Mouse (Mus musculus): ENCODE data around the gene Zfp131. TPM values are rescaled to one million over a fixed set of nuclear protein-coding genes. Genes with fewer than 3 reads are reported as not detected.
"Not testable (repeated sequence)": the region's sequence is repeated elsewhere in the genome, so short reads cannot be mapped to it uniquely, and the experiment has no call there.

The Zfp131 gene
- total RNA-seq (2014; fragmentation: Nextera tagmentation) (56.9 and 62.1 TPM in 2 replicates), total RNA-seq (2017) (60.7 and 71.0 TPM in 2 replicates)

DNA sequence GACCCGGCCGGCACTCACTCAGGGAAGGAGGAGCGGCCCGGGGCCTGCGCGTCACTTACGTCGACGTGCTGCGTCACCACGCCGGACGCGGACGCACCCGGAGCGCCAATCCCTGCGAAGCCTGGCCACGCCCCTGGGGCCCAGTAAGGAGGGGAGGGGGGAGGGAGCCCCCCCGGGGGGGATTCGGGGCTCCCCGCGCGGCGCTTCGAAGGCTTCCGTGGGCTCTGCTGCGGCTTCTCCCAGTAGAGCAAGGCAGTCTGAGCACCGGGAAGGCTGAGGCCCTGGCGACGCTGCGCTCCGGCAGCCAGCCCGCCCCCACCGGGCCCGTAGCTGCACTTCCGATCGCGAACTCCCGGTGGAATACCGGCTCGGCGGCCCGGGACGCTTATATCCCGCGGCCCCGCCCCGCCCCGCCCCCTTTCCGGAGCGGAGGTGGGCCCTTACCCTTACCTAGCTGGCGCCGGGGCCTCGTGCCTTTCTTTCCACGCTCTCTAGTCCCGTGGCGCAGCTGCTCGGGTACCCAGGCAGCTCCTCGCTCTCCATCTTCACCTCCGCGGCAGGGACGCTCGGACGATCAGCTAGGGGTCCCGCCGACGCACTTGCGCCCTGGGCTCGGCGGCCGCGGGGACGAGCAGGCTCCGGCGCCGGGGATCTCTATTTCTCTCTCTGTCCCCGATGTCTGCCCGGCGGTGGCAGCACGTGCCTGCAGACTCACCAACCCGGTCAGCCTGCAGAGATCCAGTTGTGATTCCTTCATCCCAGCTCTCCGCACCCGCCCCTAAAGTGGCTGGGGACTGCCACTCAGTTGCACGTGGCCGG is at the start of gene Zfp131:
Gene Zfp131, minus strand, starts transcription at position 129 of the 819 bp plus-strand sequence.
- peak; percentile 89 for ATAC-seq (replicated peaks; ENCODE audit: low FRiP score, low TSS enrichment, poor library complexity, severe bottlenecking)

- ATAC-seq (replicated peaks; ENCODE audit: low FRiP score, low TSS enrichment, poor library complexity, severe bottlenecking), result not testable (repeated sequence)
Observed at GRCm38 (mm10) chr13:119839982-119840381, 49.3 kb upstream of the Zfp131 start.

DNA sequence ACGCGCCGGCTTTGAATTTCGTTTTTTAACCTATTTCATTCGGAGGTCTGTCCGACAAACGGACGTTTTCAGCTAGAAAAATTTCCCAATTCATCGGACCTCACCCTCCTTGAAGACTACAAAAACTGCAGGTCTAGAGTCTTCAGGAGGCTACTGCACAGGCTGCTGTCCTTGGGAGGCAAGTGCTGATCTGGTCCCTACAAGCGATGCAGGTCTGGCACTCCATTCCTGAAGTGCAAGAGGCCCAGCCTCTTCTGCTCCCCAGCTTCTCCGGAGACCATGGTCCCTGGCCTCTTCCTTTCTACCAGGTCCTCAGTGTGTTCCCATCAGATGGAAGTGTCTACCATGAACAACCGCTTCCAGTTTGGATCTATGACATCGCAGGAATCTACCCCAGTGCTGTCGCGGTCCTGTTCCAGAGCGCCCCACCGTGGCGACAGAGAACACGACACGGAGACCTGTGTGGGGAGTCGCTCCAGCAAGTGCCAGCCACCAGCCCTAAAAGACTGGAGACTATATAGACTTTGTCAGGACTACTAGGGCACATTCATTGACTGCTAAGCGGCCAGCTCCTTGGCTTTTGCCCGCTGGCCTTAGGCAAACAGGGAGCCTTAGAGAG is 47.1 kb upstream of the Zfp131 start:
- ATAC-seq (replicated peaks; ENCODE audit: low FRiP score, low TSS enrichment, poor library complexity, severe bottlenecking), result peak; percentile 80

- peak; percentile 66 for ATAC-seq (replicated peaks; ENCODE audit: low FRiP score, low TSS enrichment, poor library complexity, severe bottlenecking)
Observed at GRCm38 (mm10) chr13:119836324-119836811, 45.7 kb upstream of the Zfp131 start.

- ATAC-seq (replicated peaks; ENCODE audit: low FRiP score, low TSS enrichment, poor library complexity, severe bottlenecking), result peak; percentile 75
Observed at GRCm38 (mm10) chr13:119835320-119836056, 44.8 kb upstream of the Zfp131 start, which contains the start of gene D13Ertd608e. D13Ertd608e (plus strand) TSS chr13:119836006.

DNA sequence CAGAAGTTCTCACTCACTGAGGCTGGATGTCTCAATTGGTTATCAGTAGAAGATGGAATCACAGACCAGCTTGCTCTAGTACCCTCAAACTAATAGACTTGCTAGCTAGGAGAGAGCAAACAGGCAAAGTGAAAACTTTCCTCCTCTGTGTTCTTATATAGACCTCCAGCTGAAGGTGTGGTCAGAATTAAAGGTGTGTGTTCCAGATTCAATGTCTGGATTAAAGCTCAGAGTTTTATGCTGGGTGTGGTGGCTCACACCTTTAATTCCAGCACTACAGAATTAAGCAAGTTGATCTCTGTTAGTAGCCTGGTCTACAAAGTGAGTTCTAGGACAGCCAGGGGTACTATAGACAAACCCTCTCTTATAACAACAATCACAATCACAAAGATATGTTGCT is 39.4 kb upstream of the Zfp131 start, which contains the start of gene AF067063:
Gene AF067063, minus strand, starts transcription at position 101 of the 400 bp plus-strand sequence.
- not testable (repeated sequence) for ATAC-seq (replicated peaks; ENCODE audit: low FRiP score, low TSS enrichment, poor library complexity, severe bottlenecking)

DNA sequence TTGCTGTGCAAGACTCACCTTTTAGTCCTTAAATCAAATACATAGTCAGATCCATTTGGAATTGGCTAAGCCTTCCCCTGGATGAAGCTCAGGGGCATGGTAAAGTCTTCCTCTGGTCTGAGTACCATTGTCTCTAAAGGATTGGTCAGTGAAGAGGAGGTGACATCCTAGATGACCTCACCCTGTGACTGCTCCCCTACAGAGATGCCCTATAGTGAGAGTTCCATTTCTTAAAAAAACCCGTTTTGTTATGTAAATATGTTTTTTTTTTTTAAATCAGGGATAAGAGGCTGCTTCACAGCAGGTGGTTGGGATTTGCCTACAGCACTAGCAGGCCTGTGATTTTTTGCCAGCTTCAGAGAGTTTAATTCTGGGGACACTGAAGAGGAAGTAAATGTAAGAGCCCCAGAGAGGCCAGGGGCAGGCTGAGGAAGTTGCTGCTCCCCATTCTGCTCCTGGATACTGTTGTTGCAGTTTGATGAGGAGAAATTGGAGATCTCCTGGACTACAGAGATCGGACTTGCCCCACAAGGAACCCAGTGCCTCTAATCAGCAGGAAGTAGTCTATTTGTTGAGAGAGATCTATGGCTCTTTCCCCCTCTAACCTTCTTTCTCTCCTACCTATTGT is 27.0 kb upstream of the Zfp131 start:
- no peak for ATAC-seq (replicated peaks; ENCODE audit: low FRiP score, low TSS enrichment, poor library complexity, severe bottlenecking)

- no peak for ATAC-seq (replicated peaks; ENCODE audit: low FRiP score, low TSS enrichment, poor library complexity, severe bottlenecking)
Observed at GRCm38 (mm10) chr13:119816798-119817197, 26.1 kb upstream of the Zfp131 start.

GRCm38 (mm10) chr13:119810031-119810430 is 19.3 kb upstream of the Zfp131 start:
- ATAC-seq (replicated peaks; ENCODE audit: low FRiP score, low TSS enrichment, poor library complexity, severe bottlenecking), result no peak

DNA sequence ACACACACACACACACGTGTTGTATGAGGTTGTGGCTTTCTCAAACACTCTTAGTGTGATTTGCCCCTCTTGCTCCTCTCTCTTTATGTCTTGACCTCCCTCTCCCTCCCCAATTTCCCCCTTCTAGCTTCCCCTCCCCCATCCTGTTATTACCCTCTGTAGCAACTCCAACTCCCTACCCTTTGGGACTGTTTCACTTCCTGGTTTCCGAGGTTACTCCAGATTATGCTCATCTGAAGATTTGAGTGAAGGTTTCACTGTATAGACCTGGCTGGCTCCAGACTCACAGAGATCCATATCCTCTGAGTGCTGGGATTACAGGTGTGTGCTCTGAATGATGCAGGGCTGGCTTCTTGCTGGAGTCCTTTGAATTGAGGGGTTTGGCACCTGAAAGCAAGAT is 18.2 kb upstream of the Zfp131 start:
- no peak for ATAC-seq (replicated peaks; ENCODE audit: low FRiP score, low TSS enrichment, poor library complexity, severe bottlenecking)

GRCm38 (mm10) chr13:119797656-119798055 is 7.0 kb upstream of the Zfp131 start:
- no peak for ATAC-seq (replicated peaks; ENCODE audit: low FRiP score, low TSS enrichment, poor library complexity, severe bottlenecking)

- ATAC-seq (replicated peaks; ENCODE audit: low FRiP score, low TSS enrichment, poor library complexity, severe bottlenecking), result no peak
Observed at GRCm38 (mm10) chr13:119792791-119793404, 2.2 kb upstream of the Zfp131 start.

DNA sequence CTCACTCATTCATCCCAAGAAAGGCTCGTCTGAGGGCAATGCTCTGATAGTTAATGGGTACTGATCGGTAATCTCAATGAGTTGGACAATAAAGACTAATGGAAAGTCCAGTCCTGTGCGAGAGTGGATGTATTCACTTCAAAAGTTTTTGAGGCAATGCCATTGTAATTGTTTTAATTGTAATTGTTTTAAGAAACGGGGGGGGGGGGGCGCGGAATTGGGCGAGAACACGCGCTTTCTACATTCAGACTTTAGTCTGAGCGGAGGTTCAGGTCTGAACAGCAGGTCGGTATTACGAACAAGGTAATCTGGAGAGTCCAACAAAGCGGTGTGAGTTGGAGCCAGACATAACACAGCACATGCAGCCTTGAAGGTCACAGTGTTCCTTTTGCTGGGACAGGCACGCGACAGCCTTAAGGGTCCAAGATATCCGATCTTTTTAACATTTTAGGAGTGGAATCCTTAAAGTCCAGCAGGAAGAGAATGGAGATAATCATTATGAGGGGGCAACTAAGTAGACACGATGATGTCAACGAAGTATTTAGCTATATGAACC is 969 bp upstream of the Zfp131 start:
- ATAC-seq (replicated peaks; ENCODE audit: low FRiP score, low TSS enrichment, poor library complexity, severe bottlenecking), result no peak

DNA sequence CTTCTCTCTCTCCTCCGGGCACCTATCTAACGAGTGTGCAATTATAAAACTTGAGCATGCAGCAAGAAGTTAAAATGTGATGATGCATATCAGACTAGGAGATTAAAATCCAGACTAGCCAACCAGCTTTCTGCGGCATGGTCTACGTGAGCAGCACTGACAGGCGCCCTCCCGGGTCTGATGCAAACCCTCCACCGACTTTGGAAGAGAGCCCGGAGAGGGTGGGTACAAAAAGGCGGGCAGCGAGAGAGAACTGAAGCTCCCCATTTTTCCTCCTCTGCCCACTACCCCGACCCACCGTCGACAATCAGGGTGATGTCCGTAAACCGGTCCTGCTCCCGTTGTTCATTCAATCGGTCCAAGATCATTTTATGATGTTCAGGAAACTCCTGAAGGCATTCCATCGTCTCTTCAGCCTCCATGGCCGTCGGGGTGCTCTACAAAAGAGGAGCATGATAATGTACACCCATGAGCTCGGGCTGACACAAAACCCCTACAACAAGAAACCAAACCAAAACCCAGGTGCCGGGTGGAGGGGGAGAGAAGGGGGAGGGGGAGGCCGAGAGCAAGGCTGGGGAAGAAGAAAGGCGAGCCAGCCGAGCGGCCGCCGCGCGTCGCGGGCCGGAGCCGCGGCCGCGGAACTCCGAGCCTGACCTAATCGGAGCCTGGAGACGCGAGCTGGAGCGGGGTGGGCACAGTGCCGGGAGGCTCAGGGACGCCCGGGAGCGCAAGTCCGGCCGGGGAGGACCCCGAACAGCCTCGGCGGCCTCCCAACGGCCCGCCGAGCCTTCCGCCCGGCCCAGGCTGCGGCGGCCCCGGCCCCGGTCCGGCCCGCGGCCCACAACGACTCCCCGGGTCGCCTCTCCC is 605 bp downstream of the Zfp131 start:
- ATAC-seq (replicated peaks; ENCODE audit: low FRiP score, low TSS enrichment, poor library complexity, severe bottlenecking), result peak; percentile 73

- ATAC-seq (replicated peaks; ENCODE audit: low FRiP score, low TSS enrichment, poor library complexity, severe bottlenecking), result no peak
Observed at GRCm38 (mm10) chr13:119783581-119783980, 7.1 kb downstream of the Zfp131 start.

- ATAC-seq (replicated peaks; ENCODE audit: low FRiP score, low TSS enrichment, poor library complexity, severe bottlenecking), result no peak
Observed at GRCm38 (mm10) chr13:119768541-119768940, 22.1 kb downstream of the Zfp131 start.

DNA sequence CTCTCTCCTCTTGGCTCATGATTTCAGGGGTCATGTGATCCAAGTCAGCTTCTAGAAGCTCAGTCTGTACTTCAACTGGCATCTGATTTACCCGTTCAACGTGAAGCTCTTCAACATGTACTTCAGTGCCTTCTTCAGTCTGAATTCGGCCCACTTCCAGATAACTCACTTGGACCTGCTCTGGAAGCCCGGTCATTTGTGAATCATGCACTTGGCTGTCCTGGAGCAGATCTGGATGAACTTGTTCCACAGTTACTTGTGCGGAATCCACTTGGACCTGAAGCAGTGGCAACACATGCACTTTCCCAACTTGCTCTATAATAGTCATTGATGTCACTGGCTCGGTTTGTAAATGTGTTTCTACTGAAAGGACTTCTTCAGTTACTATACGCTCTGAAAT is 24.2 kb downstream of the Zfp131 start:
- ATAC-seq (replicated peaks; ENCODE audit: low FRiP score, low TSS enrichment, poor library complexity, severe bottlenecking), result no peak

- ATAC-seq (replicated peaks; ENCODE audit: low FRiP score, low TSS enrichment, poor library complexity, severe bottlenecking), result no peak
Observed at GRCm38 (mm10) chr13:119756831-119757230, 33.9 kb downstream of the Zfp131 start.

All from megakaryocyte-erythroid progenitor cell, adult 5-6 weeks (primary cell).